Mouse (Mus musculus) MEL (cell line): ENCODE data around the gene Hs1bp3. TPM values are rescaled to one million over a fixed set of nuclear protein-coding genes. Genes with fewer than 3 reads are reported as not detected.

Source experiments
- DNase-seq: peaks from one replicate; pipeline ENCODE4 v3.0.0; 2011; ENCODE audit warnings: low read depth, low spot score
- H3K27ac ChIP-seq: 2 replicates; pipeline ENCODE4 v1.5.1; 2012; ENCODE audit warnings: low read depth, mild to moderate bottlenecking, control low read depth, low read length, moderate library complexity; ENCODE audit not compliant: control insufficient read depth
- H3K27me3 ChIP-seq, 2 experiments: fragments of 150-350 bp in 1 of 2; sonication (generic) in 1 of 2; 2 replicates each; pipeline ENCODE4 v1.6.1; 2012; ENCODE audit warnings: low read length in 2 of 2, mild to moderate bottlenecking in 2 of 2, improper control_type of control experiment in 1 of 2, moderate library complexity in 1 of 2; ENCODE audit not compliant: insufficient read depth in 2 of 2, control insufficient read depth in 1 of 2
- H3K36me3 ChIP-seq, 2 experiments: 2 replicates each; pipeline ENCODE4 v1.6.1; 2012 to 2014; ENCODE audit warnings: low read length in 2 of 2, improper control_type of control experiment in 1 of 2, inconsistent platforms in 1 of 2, mild to moderate bottlenecking in 1 of 2; ENCODE audit not compliant: insufficient read depth in 2 of 2, control insufficient read depth in 1 of 2
- H3K4me1 ChIP-seq, 2 experiments: fragments of 150-350 bp in 1 of 2; sonication (generic) in 1 of 2; 2 replicates each; pipeline ENCODE4 v1.6.1; 2012; ENCODE audit warnings: low read length in 2 of 2, improper control_type of control experiment in 1 of 2, mild to moderate bottlenecking in 1 of 2; ENCODE audit not compliant: insufficient read depth in 2 of 2, control insufficient read depth in 1 of 2
- H3K4me3 ChIP-seq, 2 experiments: fragments of 150-350 bp in 1 of 2; sonication (generic) in 1 of 2; 2 replicates each; pipeline ENCODE4 v1.5.1; 2012; ENCODE audit warnings: low read depth in 2 of 2, low read length in 2 of 2, mild to moderate bottlenecking in 2 of 2, moderate library complexity in 2 of 2, control low read depth in 1 of 2, improper control_type of control experiment in 1 of 2; ENCODE audit not compliant: control insufficient read depth in 1 of 2, insufficient read depth in 1 of 2
- H3K79me2 ChIP-seq: 2 replicates; pipeline ENCODE4 v1.6.1; 2012; ENCODE audit warnings: mild to moderate bottlenecking, low read length, moderate library complexity; ENCODE audit not compliant: control insufficient read depth, poor library complexity, insufficient read depth
- H3K9ac ChIP-seq: 2 replicates; pipeline ENCODE4 v1.6.1; 2012; ENCODE audit warnings: low read depth, mild to moderate bottlenecking, control low read depth, low read length, moderate library complexity; ENCODE audit not compliant: control insufficient read depth, poor library complexity, severe bottlenecking
- H3K9me3 ChIP-seq: fragments of 150-350 bp; sonication (generic); replicated peaks from 2 replicates; pipeline ENCODE4 v1.6.1; 2012; ENCODE audit warnings: mild to moderate bottlenecking, low read length, improper control_type of control experiment, moderate library complexity; ENCODE audit not compliant: insufficient read depth
- BHLHE40 ChIP-seq: IDR thresholded peaks from 2 replicates; pipeline ENCODE4 v1.6.1; 2012; ENCODE audit warnings: low read depth, mild to moderate bottlenecking, inconsistent platforms, low read length, improper control_type of control experiment, borderline replicate concordance
- CHD1 ChIP-seq: IDR thresholded peaks from 2 replicates; pipeline ENCODE4 v1.6.1; 2012; ENCODE audit warnings: low read depth, mild to moderate bottlenecking, inconsistent platforms, low read length, improper control_type of control experiment
- CHD2 ChIP-seq: IDR thresholded peaks from 2 replicates; pipeline ENCODE4 v1.6.1; 2011; ENCODE audit warnings: low read length, improper control_type of control experiment
- CTCF ChIP-seq, 3 experiments: IDR thresholded peaks in 2 of 3; conservative IDR thresholded peaks in 1 of 3; 2 replicates each; pipeline ENCODE4 v1.5.1; 2011 to 2012; ENCODE audit warnings: low read length in 3 of 3, low read depth in 2 of 3, mild to moderate bottlenecking in 2 of 3, improper control_type of control experiment in 1 of 3, inconsistent platforms in 1 of 3, mixed read lengths in 1 of 3, moderate library complexity in 1 of 3; ENCODE audit not compliant: control insufficient read depth in 1 of 3, insufficient read depth in 1 of 3, poor library complexity in 1 of 3, severe bottlenecking in 1 of 3
- E2F4 ChIP-seq: IDR thresholded peaks from 2 replicates; pipeline ENCODE4 v1.6.1; 2011; ENCODE audit warnings: low read depth, low read length, improper control_type of control experiment, borderline replicate concordance
- ELF1 ChIP-seq: IDR thresholded peaks from 2 replicates; pipeline ENCODE4 v1.6.1; 2014; ENCODE audit warnings: low read depth, mild to moderate bottlenecking, inconsistent platforms, low read length, improper control_type of control experiment, moderate library complexity
- EP300 ChIP-seq, 2 experiments: IDR thresholded peaks; 2 replicates each; pipeline ENCODE4 v1.6.1; 2011; ENCODE audit warnings: improper control_type of control experiment in 2 of 2, low read length in 2 of 2, low read depth in 1 of 2, mild to moderate bottlenecking in 1 of 2
- ETS1 ChIP-seq: IDR thresholded peaks from 2 replicates; pipeline ENCODE4 v1.6.1; 2012; ENCODE audit warnings: low read depth, mild to moderate bottlenecking, inconsistent platforms, low read length, improper control_type of control experiment, moderate library complexity
- GABPA ChIP-seq: IDR thresholded peaks from 2 replicates; pipeline ENCODE4 v1.6.1; 2012; ENCODE audit warnings: low read depth, mild to moderate bottlenecking, inconsistent platforms, low read length, improper control_type of control experiment, moderate library complexity
- GATA1 ChIP-seq: IDR thresholded peaks from 2 replicates; pipeline ENCODE4 v1.6.1; 2011; ENCODE audit warnings: low read depth, low read length, improper control_type of control experiment
- HCFC1 ChIP-seq: IDR thresholded peaks from 2 replicates; pipeline ENCODE4 v1.6.1; 2012; ENCODE audit warnings: low read depth, mild to moderate bottlenecking, inconsistent platforms, low read length, improper control_type of control experiment, moderate library complexity
- JUND ChIP-seq: IDR thresholded peaks from 2 replicates; pipeline ENCODE4 v1.6.1; 2011; ENCODE audit warnings: low read depth, mild to moderate bottlenecking, improper control_type of control experiment, low read length
- KAT2A ChIP-seq: conservative IDR thresholded peaks from 2 replicates; pipeline ENCODE4 v1.6.1; 2012; ENCODE audit warnings: low read depth, low read length, improper control_type of control experiment, inconsistent platforms
- MAFK ChIP-seq: IDR thresholded peaks from 2 replicates; pipeline ENCODE4 v1.6.1; 2011; ENCODE audit warnings: low read depth, mild to moderate bottlenecking, low read length, improper control_type of control experiment, borderline replicate concordance
- MAX ChIP-seq: IDR thresholded peaks from 2 replicates; pipeline ENCODE4 v1.6.1; 2011; ENCODE audit warnings: low read length, improper control_type of control experiment
- MAZ ChIP-seq: IDR thresholded peaks from 2 replicates; pipeline ENCODE4 v1.6.1; 2012; ENCODE audit warnings: low read depth, mild to moderate bottlenecking, inconsistent platforms, low read length, improper control_type of control experiment
- MEF2A ChIP-seq: IDR thresholded peaks from 2 replicates; pipeline ENCODE4 v1.6.1; 2014; ENCODE audit warnings: low read depth, mild to moderate bottlenecking, inconsistent platforms, low read length, improper control_type of control experiment; ENCODE audit not compliant: poor library complexity, insufficient replicate concordance, severe bottlenecking; ENCODE audit errors: extremely low read depth
- MXI1 ChIP-seq: IDR thresholded peaks from 2 replicates; pipeline ENCODE4 v1.6.1; 2011; ENCODE audit warnings: mild to moderate bottlenecking, low read depth, low read length, improper control_type of control experiment
- MYB ChIP-seq: IDR thresholded peaks from 2 replicates; pipeline ENCODE4 v1.6.1; 2011; ENCODE audit warnings: mild to moderate bottlenecking, low read depth, low read length, improper control_type of control experiment
- MYC ChIP-seq: IDR thresholded peaks from 2 replicates; pipeline ENCODE4 v1.6.1; 2011; ENCODE audit warnings: low read depth, mild to moderate bottlenecking, low read length, improper control_type of control experiment, moderate library complexity
- NRF1 ChIP-seq: IDR thresholded peaks from 2 replicates; pipeline ENCODE4 v1.6.1; 2014; ENCODE audit warnings: low read depth, mild to moderate bottlenecking, inconsistent platforms, low read length, improper control_type of control experiment, moderate library complexity; ENCODE audit not compliant: poor library complexity, insufficient read depth, severe bottlenecking
- POLR2A ChIP-seq, 2 experiments: IDR thresholded peaks; 2 replicates each; pipeline ENCODE4 v1.6.1; 2011 to 2012; ENCODE audit warnings: low read length in 2 of 2, mild to moderate bottlenecking in 2 of 2, control low read depth in 1 of 2, improper control_type of control experiment in 1 of 2, low read depth in 1 of 2, moderate library complexity in 1 of 2; ENCODE audit not compliant: control insufficient read depth in 1 of 2, insufficient read depth in 1 of 2, poor library complexity in 1 of 2
- POLR2AphosphoS2 ChIP-seq: IDR thresholded peaks from 2 replicates; pipeline ENCODE4 v1.6.1; 2011; ENCODE audit warnings: low read length, improper control_type of control experiment
- POLR2AphosphoS5 ChIP-seq: IDR thresholded peaks from 2 replicates; pipeline ENCODE4 v1.6.1; 2012; ENCODE audit warnings: low read depth, borderline replicate concordance, mild to moderate bottlenecking, inconsistent platforms, low read length, moderate library complexity, mixed read lengths
- RAD21 ChIP-seq: IDR thresholded peaks from 2 replicates; pipeline ENCODE4 v1.6.1; 2011; ENCODE audit warnings: mild to moderate bottlenecking, low read depth, low read length, improper control_type of control experiment
- RCOR1 ChIP-seq: IDR thresholded peaks from 2 replicates; pipeline ENCODE4 v1.6.1; 2012; ENCODE audit warnings: low read depth, mild to moderate bottlenecking, inconsistent platforms, low read length, improper control_type of control experiment
- SIN3A ChIP-seq: IDR thresholded peaks from 2 replicates; pipeline ENCODE4 v1.6.1; 2012; ENCODE audit warnings: low read length, improper control_type of control experiment, inconsistent platforms
- SMC3 ChIP-seq: IDR thresholded peaks from 2 replicates; pipeline ENCODE4 v1.6.1; 2011; ENCODE audit warnings: low read depth, low read length, improper control_type of control experiment
- TAL1 ChIP-seq: IDR thresholded peaks from 2 replicates; pipeline ENCODE4 v1.6.1; 2012; ENCODE audit warnings: mild to moderate bottlenecking, inconsistent platforms, low read length, moderate library complexity, mixed read lengths
- TBP ChIP-seq: IDR thresholded peaks from 2 replicates; pipeline ENCODE4 v1.8.0; 2011; ENCODE audit warnings: low read depth, low read length, improper control_type of control experiment
- TCF12 ChIP-seq: IDR thresholded peaks from 2 replicates; pipeline ENCODE4 v1.6.1; 2014; ENCODE audit warnings: low read depth, mild to moderate bottlenecking, inconsistent platforms, low read length, improper control_type of control experiment, moderate library complexity
- UBTF ChIP-seq: IDR thresholded peaks from 2 replicates; pipeline ENCODE4 v1.6.1; 2012; ENCODE audit warnings: low read depth, mild to moderate bottlenecking, inconsistent platforms, low read length, improper control_type of control experiment, moderate library complexity, borderline replicate concordance; ENCODE audit not compliant: insufficient read depth
- USF1 ChIP-seq: IDR thresholded peaks from 2 replicates; pipeline ENCODE4 v1.6.1; 2014; ENCODE audit warnings: low read depth, mild to moderate bottlenecking, inconsistent platforms, low read length, improper control_type of control experiment, moderate library complexity
- ZC3H11A ChIP-seq: IDR thresholded peaks from 2 replicates; pipeline ENCODE4 v1.6.1; 2012; ENCODE audit warnings: low read depth, mild to moderate bottlenecking, inconsistent platforms, low read length, improper control_type of control experiment
- ZKSCAN1 ChIP-seq: IDR thresholded peaks from 2 replicates; pipeline ENCODE4 v1.6.1; 2012; ENCODE audit warnings: low read depth, mild to moderate bottlenecking, inconsistent platforms, low read length, improper control_type of control experiment, moderate library complexity
- ZMIZ1 ChIP-seq: IDR thresholded peaks from 2 replicates; pipeline ENCODE4 v1.6.1; 2012; ENCODE audit warnings: low read depth, mild to moderate bottlenecking, inconsistent platforms, low read length, improper control_type of control experiment, moderate library complexity
- polyA plus RNA-seq, 2 experiments: library from polyadenylated mRNA; stranded (reverse) in 1 of 2; unstranded in 1 of 2; fragments of >175 nt in 1 of 2; fragments of >200 nt in 1 of 2; gene quantifications; 2 replicates each; pipeline versions ENCODE4 v1.2.1 to v1.2.4; 2012; ENCODE audit warnings: low replicate concordance in 2 of 2, low read depth in 1 of 2; ENCODE audit not compliant: insufficient read length in 2 of 2, insufficient read depth in 1 of 2, missing spikeins in 1 of 2
- total RNA-seq: library from RNA; depleted of rRNA; stranded (reverse); fragments of 300-350 nt; gene quantifications from 2 replicates; pipeline ENCODE4 v1.2.3, GENCODE M21; 2012; rRNA removed

Gene Hs1bp3
- total RNA-seq (4.7 and 5.4 TPM in 2 replicates), polyA plus RNA-seq (10 to 100 TPM in 1 of 2 experiments, not detected in 1; 17.4 TPM)

DNA sequence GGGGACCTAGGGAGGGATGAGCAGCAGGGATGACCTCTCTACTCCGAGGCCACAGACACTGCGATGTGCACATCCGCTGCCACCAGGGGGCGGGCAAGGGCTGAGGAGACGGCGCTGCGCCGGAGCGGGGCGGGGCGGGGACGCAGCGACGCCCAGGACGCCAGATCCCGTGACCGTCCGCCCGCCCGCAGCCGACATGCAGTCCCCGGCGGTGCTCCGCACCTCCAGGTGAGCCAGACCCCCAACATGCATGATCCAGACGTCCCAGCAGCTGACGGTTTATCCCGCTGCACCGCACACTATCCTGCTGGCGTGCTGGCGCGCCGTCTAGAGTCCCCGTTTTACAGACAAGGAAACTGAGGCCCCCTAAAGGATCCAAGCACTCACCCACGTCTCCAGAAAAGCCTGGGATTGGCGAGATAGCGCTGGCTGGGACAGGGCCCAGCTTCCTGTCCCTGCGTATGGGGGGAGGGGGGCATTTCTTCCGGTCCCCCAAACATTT is at the start of gene Hs1bp3:
Hs1bp3 (plus strand) TSS at position 163 of the 502 bp plus-strand sequence.
- H3K27me3 ChIP-seq, result no peaks in the 10 kb centered on the region; a peak in 1 of 4 replicates
- peaks cover 0 to 6% of the 10 kb centered on the region in 2 experiments; a peak in 2 of 4 replicates for H3K36me3 ChIP-seq
- peak within 1 kb of the TSS; percentile 72 to 77 for H3K4me3 ChIP-seq
- H3K9me3 ChIP-seq, result no peaks in the 10 kb centered on the region
- H3K4me1 ChIP-seq, result peaks cover 0 to 22% of the 10 kb centered on the region in 2 experiments; a peak in 3 of 4 replicates
- H3K9ac ChIP-seq, result peak within 1 kb of the TSS; percentile 78
- peaks cover 2% of the 10 kb centered on the region for H3K79me2 ChIP-seq
- peak within 1 kb of the TSS; percentile 11 for H3K27ac ChIP-seq
- peak; percentile 89 for DNase-seq
- TF ChIP-seq MYC (0 out of 2 replicates have a peak, but pooled peaks have one; percentile 42), RAD21 (peak; percentile 33), TBP (0 out of 2 replicates have a peak, but pooled peaks have one; percentile 31), UBTF (no peak), GABPA (no peak), POLR2A (IDR thresholded peaks at IDR 0.05; ENCODE audit: control insufficient read depth in 1 of 2, insufficient read depth in 1 of 2, low read depth in 1 of 2, low read length in 2 of 2, poor library complexity in 1 of 2) (peak; percentile 68 to 73), KAT2A (no peak), CHD1 (no peak), USF1 (peak; percentile 83), MAX (peak; percentile 27; the same call in 1 of the 2 replicates), ZC3H11A (peak; percentile 19; the same call in 1 of the 2 replicates), MAFK (no peak), MAZ (peak; percentile 47; the same call in 1 of the 2 replicates), ELF1 (peak; percentile 33; the same call in 1 of the 2 replicates), TAL1 (no peak), E2F4 (no peak), HCFC1 (0 out of 2 replicates have a peak, but pooled peaks have one; percentile 34), JUND (no peak), MXI1 (peak; percentile 66), SMC3 (peak; percentile 59), NRF1 (peak; percentile 41; the same call in 1 of the 2 replicates), TCF12 (no peak), GATA1 (no peak), BHLHE40 (peak; percentile 87), ZKSCAN1 (no peak), MEF2A (no peak), EP300 (IDR thresholded peaks at IDR 0.05; ENCODE audit: low read depth in 1 of 2, low read length in 2 of 2) (0 out of 4 replicates have a peak, but pooled peaks of 1 of the 2 experiments have one; percentile 16), ZMIZ1 (peak; percentile 56; the same call in 1 of the 2 replicates), CTCF (IDR thresholded peaks at IDR 0.05 in 2 of 3, conservative IDR thresholded peaks at IDR 0.05 in 1 of 3; ENCODE audit: control insufficient read depth in 1 of 3, insufficient read depth in 1 of 3, low read depth in 2 of 3, low read length in 3 of 3, poor library complexity in 1 of 3, severe bottlenecking in 1 of 3) (peak; percentile 64 to 93 (median 84); a peak in 5 of 6 replicates), ETS1 (no peak; the same call in 1 of the 2 replicates), POLR2AphosphoS2 (peak; percentile 35; the same call in 1 of the 2 replicates), CHD2 (no peak), MYB (no peak), SIN3A (peak; percentile 22; the same call in 1 of the 2 replicates), POLR2AphosphoS5 (no peak), RCOR1 (no peak)
